Mouse (Mus musculus) brain, embryonic 14.5 days (tissue): Measurements from ENCODE around the gene Ppp3ca.

Source experiments
- CTCF ChIP-seq: fragments of 200-500 bp; IDR thresholded peaks from 2 replicates; pipeline ENCODE4 v1.5.1; 2012; ENCODE audit warnings: inconsistent platforms, mild to moderate bottlenecking, moderate library complexity, borderline replicate concordance; ENCODE audit not compliant: insufficient read depth, insufficient read length; ENCODE audit errors: extremely low read depth
- POLR2A ChIP-seq: fragments of 200-500 bp; IDR thresholded peaks from 2 replicates; pipeline ENCODE4 v1.6.1; 2012; ENCODE audit warnings: mild to moderate bottlenecking, inconsistent platforms, borderline replicate concordance; ENCODE audit not compliant: poor library complexity, insufficient read depth, insufficient read length, severe bottlenecking; ENCODE audit errors: extremely low read depth

- no peak for TF ChIP-seq POLR2A
- TF ChIP-seq CTCF, result no peak
Observed at GRCm38 (mm10) chr3:136656460-136657035, 13.4 kb upstream of the Ppp3ca start.
